Mouse (Mus musculus) CH12F3 (cell line): ENCODE results near the gene Slc34a2.

Source experiments
- in situ Hi-C: fragments of 300-500 bp; cut with MboI; formaldehyde crosslinking; loops from 2 replicates; pipeline ENCODE4 v1.14.3; 2020; ENCODE audit warnings: low sequenced_read_pairs

Gene Slc34a2

DNA sequence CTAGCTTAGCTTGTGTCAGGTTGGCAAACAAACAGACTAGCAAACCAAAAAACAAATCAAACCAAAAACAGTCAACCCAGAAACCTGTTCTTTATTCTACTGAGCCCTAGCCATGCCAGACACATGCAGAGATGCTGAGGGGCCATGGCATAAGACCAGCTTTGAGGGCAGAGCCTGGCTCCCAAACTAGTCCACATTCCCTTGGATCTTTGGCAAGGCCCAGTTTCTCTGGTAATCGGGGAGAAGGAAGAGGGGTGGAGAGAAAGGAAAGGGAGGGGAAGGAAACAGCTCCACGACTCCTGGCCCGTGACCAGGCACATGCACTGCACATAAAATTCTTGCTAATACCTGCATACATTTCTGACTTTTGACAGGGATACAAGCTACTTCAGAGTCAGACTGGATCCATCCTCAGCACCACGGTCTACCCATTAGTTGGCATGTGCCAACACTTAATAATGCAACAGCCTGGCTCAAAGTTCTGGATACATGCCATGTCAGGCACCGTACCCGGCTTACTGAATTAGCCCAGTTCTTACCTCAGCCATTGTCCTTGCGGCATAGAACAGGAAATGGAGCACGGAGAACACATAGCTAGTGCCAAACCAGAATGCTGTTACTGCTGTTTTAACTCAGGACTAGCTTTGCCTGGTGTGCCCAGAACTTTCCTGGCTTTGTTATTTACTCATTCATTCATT is 12.5 kb upstream of the Slc34a2 start:
- in situ Hi-C loops, result no loop called here

GRCm38 (mm10) chr5:53031346-53031745 is 6.5 kb upstream of the Slc34a2 start:
- in situ Hi-C loops, result no loop called here

GRCm38 (mm10) chr5:53042034-53042748 is 4.3 kb downstream of the Slc34a2 start:
- in situ Hi-C loops, result no loop called here

DNA sequence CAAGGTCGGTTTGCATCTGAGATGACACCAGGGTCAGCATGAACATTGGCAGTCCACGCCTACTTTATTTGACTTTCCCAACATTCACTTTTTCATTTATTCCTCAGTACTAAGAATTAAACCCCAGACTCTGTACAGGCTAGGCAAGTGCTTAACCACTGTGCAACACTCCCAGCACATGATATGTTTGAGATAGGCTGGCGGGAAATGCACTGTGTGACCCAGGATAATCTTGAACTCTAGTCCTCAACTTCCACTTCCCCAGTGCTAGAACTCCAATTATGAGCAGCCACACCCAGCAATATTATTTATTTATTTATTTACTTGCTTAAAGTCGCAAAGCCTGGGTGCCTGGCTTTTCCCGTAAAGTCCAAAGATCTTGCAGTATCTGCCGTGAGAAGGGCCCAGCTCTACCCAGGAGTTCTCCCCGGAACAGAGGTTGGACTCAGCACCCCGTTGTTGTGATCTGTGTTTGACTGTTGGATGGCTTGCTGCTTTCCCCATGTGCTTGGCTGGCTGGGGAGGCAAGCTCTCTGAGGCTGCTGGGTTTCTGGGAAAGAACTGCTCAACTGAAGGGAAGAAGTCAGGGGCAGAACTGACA is 5.0 kb downstream of the Slc34a2 start:
- in situ Hi-C loops, result no loop called here

- in situ Hi-C loops, result no loop called here
Observed at GRCm38 (mm10) chr5:53043716-53044115, 5.8 kb downstream of the Slc34a2 start.

- in situ Hi-C loops, result no loop called here
Observed at GRCm38 (mm10) chr5:53047951-53048350, 10.1 kb downstream of the Slc34a2 start.

GRCm38 (mm10) chr5:53048599-53048998 is 10.7 kb downstream of the Slc34a2 start:
- in situ Hi-C loops, result no loop called here

DNA sequence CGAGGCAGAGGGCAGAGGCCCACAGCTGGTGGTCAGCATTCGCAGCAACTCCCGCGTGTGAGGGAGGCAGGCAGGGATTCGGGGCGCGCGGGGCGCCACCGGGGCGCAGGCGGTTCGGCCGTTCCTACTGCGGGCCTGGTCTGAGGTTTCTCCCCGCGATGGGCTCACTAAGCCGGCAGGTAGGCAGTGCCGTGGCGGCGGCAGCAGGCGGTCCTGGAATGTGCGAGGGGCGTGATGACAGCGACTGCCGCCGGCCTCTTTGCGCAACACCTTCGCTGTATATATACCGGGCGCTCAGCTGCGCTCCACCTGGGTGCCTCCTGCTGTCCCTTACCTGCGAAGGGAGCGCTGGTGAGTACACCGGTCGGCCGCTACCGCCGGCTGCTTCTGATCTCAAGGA is 11.2 kb downstream of the Slc34a2 start:
- in situ Hi-C loops, result no loop called here

DNA sequence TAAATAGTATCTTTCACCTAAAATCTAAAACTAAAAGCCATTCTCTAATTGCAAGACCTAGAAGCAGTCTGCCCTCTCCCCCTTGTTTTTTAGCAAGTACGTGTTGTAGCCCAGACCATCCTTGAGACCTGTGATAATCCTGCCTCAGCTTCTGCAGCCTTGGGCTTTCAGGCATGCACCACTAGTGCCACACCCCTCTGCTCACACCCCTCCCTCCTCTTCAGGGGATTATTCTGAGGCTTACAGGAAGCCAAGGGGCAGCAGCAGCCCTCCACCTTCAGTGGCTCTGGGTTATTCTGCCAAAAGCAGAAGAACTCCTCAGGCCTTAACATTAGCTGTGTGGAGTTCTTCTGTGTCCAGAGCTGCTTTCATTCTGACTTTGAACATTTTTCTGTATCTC is 13.1 kb downstream of the Slc34a2 start:
- in situ Hi-C loops, result no loop called here

GRCm38 (mm10) chr5:53053246-53053645 is 15.4 kb downstream of the Slc34a2 start:
- in situ Hi-C loops, result no loop called here

DNA sequence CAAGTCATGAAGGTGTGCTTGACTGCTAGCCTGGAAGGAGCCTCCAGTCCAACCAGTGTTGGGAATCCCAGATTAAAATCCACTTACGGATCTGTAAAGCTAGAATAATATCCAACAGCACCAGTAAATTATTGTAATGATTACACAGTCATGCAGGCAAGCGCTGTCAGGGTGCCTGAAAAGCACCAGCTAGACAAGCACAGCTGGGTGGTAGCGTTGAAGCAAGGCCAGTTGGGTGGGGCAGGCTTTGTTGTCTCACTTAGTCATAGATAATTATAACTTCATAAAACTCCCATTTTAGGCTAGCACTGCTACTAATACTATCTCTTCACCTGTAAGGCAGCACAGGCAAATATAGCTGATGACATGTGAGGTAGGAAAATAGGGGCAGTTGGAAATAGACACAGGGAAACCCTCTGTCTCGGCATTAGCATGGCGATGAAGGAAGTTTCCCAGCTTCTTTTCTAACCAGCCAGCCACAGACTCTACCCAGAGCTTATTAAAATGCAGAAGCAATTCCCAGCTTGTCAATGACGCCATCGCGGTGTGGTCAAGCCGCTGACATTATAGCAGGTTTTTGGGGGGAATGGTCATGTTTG is 23.8 kb downstream of the Slc34a2 start:
- in situ Hi-C loops, result no loop called here

DNA sequence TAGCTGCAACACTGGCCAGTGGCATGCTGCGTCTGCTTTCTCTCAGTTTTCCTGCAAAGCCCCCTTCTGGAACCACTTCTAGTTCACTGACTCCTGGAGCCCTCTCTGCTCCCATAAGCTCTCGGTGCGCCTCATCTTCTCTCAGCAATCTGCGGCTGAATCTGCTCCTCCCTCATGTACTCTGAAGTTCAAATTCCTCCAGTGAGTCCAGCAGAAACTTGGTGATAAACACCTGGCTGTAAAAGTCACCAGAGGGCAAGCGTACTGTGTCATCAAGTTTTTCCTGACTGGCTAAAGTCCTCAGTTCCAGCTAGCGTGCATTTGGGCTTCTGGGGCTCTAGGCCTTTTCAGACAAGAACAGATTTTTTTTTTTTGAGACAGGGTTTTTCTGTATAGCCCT is 36.7 kb downstream of the Slc34a2 start:
- in situ Hi-C loops, result no loop called here

- in situ Hi-C loops, result no loop called here
Observed at GRCm38 (mm10) chr5:53078453-53078852, 40.6 kb downstream of the Slc34a2 start.

DNA sequence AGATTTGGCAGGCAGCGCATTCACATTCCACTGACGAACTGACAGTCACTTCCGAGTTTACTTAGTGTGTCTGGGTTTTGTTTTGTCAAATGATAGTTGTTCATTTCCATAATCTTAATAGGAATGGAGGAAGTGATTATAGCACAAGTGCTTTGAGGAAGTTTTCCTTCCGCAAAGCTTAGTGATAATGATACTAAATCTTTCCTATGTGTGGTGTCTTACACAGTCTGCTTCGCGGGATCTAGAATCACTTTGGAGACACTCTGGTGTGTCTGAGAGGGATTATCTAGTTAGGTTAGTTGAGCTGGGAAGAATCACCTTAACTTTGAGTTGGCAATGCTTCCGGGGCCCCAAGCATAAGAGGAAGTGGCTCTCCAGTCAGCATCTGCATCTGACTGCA is 49.6 kb downstream of the Slc34a2 start:
- in situ Hi-C loops, result no loop called here

DNA sequence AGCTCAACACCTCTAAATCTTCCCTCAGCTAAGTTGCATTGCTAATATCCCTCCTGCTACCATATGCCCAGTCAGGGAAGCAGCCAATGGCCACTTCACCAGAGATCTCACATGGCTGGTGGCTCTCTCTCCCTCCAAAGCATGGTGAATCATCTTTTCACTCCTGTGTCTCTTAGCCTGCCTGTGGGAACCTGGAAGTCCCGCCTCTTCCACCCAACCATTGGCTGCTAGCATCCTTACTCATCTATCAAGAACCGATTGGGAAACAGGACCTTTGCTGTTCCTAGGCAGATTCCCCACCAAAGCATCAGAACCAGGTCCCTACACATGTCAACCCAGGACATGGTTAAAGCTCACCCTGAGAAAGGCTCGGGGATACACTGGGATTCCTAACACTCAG is 53.5 kb downstream of the Slc34a2 start:
- in situ Hi-C loops, result no loop called here

- in situ Hi-C loops, result no loop called here
Observed at GRCm38 (mm10) chr5:53101848-53102473, 64.1 kb downstream of the Slc34a2 start.

- in situ Hi-C loops, result no loop called here
Observed at GRCm38 (mm10) chr5:53104177-53104855, 66.4 kb downstream of the Slc34a2 start.

- in situ Hi-C loops, result no loop called here
Observed at GRCm38 (mm10) chr5:53105716-53106115, 67.8 kb downstream of the Slc34a2 start.

DNA sequence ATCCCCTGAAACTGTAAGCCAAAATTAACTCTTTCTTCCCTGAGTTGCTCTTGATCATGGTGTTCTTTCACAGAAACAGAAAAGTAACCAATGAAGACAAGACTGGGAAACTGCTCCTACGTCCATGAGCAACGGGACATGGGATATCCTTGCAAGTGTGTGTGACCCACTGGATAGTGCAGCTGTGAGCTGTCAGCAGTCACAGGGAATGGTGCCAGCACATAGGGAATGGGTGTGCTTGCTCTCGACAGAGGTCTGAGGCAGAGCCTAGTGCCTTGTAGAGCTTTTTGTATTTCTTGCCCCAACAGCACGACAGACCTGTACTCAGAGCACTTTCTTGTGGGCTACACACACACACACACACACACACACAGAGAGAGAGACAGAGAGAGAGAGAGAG is 68.2 kb downstream of the Slc34a2 start:
- in situ Hi-C loops, result no loop called here

- in situ Hi-C loops, result no loop called here
Observed at GRCm38 (mm10) chr5:53106731-53107130, 68.8 kb downstream of the Slc34a2 start.

- in situ Hi-C loops, result no loop called here
Observed at GRCm38 (mm10) chr5:53108026-53108425, 70.1 kb downstream of the Slc34a2 start.
